Mouse (Mus musculus) granulocyte monocyte progenitor cell, adult 5-6 weeks (primary cell): Measurements from ENCODE around the gene Ikzf4. TPM values are rescaled to one million over a fixed set of nuclear protein-coding genes. Genes with fewer than 3 reads are reported as not detected.
A peak's percentile ranks its signal among the peaks of the same experiment; 100 is the strongest.

ENCODE experiments used
- ATAC-seq: replicated peaks from 2 replicates; pipeline ENCODE4 v1.8.0; 2016; ENCODE audit warnings: mild to moderate bottlenecking, moderate TSS enrichment, inconsistent platforms; ENCODE audit not compliant: poor library complexity, severe bottlenecking
- total RNA-seq, 2 experiments: library from RNA; stranded (forward) in 1 of 2; stranded (reverse) in 1 of 2; fragments of 200-712, 200-1000 nt in 1 of 2; fragments of >200 nt in 1 of 2; fragmentation: Nextera tagmentation in 1 of 2; gene quantifications; 2 replicates each; pipeline ENCODE4 v1.2.3; 2014 to 2017

Ikzf4 gene
- 0.62 TPM in 1 of 2 replicates, not detected in the other for total RNA-seq (2014; fragmentation: Nextera tagmentation)
- not detected in 2 replicates for total RNA-seq (2017)

DNA sequence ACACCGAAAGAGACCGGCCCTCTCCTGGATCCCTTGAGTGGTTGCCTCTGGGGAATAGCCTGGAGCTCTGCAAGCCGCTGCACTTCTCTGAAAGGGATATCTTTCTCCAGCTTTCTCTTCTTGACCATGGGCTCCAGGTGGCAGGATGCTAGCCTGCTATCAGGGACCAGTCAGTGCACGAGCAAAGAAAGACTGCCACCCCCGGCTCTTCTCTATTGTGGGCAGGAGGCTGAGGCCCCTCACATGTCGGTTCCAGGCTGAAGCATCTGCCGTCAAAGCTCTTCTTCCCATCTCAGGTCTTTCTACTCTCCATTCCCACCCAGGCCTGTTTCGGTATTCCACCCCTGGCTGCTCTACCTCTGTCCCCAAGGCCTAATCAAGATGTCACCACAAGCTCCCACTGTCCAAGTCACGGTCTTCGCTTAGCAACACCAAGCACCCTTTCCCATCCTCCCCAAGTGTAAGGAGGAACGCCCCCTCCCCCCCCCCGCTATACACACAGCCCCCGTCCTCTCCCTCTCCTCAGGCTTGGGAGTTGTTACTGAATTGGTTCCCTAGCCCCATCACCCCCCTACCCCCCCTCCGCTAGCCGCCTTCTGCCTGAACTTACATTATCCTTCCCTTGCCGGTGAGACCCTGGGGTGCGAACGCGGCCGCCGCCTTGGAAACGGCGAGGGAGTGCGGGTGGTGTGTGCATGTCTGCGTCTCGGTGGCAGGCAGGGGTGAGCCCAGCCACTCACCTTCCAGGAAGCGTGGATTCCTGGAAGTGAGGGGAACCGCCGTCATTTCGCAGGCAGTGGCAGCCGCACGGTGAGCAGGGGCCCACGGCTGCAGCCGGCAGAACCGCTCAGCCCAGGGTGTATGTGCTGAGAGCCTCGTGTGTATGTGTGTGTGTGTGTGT, at the start of gene Ikzf4:
Ikzf4 (minus strand) TSS at position 881 of the 901 bp plus-strand sequence.
- ATAC-seq: peak; percentile 84

DNA sequence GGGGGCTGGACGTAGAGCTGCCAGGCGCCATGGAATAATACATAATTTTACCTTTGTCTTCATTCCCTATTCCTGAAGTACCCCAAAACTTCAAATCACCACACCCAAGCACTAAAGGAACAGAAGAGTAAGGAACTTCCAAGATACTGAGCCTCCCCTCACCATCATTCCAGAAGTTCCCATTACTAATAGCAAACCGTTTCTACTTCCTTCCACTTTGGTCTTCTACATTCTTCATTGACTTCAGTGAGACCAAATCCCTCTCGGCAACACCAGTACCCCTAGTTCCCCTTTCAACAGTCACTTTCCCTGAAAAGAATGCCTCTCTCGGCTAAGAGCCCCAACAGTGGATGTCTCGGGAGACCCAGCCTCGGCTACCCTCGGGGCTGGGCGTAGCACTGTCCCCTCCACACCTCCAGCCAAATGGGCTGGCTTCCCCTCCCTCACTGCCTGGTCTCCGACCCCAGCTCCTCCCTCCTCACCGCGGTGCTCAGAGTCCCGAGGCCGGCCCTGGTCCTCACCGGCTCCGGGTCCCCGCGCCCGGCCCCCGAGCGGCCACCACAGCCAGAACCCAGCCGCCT, 49.7 kb upstream of the Ikzf4 start:
- ATAC-seq: no peak

DNA sequence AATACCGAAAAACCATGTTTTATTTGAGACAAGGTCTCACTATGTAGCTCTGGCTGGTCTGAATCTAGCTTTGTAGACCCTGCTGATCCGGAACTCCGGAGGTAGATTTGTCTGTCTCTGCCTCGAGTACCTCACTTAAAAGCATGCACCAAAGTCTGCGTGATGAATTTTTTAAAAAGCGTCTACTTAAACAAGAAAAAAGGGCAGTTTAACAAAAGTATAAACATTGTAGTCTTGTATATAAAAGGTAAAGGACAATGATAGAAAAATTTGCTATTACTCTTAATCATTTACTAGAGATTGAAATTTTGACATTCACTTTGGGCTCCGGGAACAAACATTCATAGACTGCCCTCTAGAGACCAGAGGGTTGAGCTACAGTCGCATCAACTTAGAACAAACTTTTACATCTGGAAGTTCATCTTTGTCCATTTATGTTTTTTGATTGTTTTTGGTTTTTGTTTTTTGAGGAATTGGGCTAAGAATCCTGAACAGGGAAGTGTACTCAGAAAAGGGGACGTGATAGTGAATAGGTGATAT, 28.7 kb upstream of the Ikzf4 start:
- peak; percentile 41 for ATAC-seq

DNA sequence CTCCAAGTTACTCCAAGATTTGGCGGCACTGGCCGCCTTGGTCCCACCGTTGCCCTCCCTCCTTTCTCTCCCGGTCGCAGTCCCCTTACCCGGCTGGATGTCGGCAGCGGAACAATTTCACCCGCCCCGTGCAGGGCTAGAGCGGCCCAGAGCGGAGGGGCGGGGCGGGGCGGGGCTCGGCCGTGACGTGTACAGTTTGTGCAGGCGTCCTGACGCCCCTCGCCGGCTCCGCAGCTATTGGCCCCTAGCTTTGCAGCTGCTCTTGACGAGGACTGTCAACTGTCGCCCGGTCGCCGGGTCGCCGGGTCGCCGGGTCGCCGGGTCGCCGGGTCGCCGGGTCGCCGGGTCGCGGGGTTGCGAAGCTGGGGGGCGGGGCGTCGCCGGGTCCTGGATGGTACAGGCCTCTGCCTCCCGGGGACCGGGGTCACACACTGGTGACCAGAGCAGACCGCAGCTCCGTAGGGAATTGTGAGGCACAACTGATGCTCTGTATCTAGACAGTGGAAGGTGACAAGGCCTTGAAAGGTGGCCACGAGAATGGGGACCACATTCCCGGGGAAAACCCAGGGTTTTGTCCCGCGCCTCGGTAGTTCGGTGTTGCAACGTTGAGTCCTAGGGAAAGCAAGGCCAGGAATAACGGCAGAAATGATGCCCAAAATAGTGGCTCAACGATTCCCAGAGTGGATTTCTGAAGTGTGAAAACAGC, 28.1 kb upstream of the Ikzf4 start, which contains the start of gene Suox:
Suox (minus strand) TSS at position 311 of the 706 bp plus-strand sequence.
- peak; percentile 84 for ATAC-seq

DNA sequence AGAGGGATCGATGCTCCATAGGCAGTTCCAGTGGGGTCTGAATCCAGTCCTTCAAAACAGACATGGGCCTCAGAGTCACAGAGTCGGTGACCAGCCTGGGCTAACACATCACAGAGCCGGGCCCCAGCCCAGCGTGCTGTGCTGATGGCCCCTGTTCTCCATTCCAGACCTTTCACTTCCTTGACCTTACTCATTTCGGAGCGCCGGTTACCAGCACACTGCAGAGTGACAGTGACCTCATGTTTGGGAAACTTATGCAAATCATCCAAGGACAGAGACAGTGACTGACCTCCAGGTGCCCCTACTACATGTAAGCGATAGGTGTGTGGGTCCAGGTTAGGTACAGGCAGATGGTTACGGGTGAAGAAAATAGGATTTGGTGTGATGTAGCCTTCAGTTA, 25.4 kb upstream of the Ikzf4 start:
- no peak for ATAC-seq

DNA sequence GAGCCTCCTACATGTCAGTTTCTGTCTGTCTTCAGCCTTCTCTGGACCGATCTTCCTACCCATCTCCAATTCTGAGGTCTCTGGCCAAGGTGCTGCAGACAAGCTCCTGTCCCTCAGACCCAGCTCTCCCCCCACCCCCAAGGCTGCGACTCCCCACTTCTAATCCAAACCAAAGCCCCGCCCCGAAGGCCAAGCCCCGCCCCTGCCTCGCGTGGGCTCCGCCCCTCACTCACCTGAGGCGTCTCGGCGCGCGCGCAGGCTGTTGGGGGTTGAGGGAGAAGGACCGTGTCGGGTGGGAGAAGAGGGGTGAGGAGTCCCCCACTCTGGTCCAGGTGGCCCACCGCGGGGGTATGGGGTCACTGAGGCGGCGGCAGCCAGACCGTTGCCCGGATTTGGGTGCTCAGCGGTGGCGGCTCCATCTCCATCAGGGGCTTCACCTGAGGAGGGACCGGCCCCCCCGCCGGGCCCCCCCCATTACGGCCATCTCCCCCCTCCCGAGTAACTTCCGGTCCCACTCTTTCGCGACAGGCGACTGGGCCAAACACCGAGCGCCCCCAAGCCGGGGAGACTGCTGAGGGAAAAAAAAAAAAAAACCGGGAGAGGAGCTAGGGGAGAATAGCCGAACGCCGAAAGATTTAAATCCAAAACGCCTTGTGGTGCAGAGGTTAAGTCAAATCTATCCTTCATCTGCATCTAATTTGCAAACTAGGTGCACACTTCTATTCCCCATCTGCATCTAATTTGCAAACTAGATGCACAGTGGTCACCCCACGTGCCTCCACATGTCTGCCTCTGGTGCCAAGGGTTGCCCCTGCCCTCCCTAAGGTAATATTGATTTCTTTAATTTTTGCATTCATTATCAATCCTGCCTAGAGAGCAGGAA, 23.2 kb upstream of the Ikzf4 start:
- ATAC-seq: 0 out of 2 replicates have a peak, but pooled peaks have one; percentile 26

DNA sequence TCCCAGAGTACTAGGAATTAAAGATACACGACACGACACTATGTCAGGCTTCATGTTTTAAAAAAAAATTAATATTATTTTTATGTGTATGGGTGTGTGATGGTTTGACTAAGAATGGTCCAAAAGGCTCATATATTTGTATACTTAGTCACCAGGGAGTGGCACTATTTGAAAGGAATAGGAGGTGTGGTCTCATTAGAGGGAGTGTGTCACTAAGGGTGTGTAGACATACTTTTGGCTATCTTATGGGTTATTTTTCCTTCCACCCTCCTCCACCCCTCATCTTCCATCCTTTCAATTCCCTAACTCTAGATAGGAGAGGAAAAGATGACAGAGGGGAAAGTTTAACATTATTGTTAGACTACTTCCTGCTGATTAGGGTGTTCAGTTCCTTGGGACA, 20.0 kb upstream of the Ikzf4 start:
- ATAC-seq: no peak

DNA sequence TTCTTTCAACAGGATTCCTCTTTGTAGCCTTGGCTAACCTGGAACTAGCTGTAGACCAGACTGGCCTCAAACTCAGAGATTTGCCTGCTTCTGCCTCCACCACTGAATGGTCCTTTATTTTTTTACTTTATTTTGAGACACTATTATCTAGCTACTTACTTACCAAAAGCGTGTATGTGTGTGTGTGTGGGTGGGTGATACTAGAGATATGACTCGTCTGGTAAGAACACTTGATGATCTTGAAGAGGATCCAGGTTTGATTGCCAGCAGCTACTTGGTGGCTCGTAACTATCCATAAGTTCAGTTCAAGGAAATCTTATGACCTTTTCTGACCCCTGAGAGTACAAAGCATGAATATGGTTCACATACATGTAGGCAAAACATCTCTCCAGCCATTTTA, 19.5 kb upstream of the Ikzf4 start:
- no peak for ATAC-seq

DNA sequence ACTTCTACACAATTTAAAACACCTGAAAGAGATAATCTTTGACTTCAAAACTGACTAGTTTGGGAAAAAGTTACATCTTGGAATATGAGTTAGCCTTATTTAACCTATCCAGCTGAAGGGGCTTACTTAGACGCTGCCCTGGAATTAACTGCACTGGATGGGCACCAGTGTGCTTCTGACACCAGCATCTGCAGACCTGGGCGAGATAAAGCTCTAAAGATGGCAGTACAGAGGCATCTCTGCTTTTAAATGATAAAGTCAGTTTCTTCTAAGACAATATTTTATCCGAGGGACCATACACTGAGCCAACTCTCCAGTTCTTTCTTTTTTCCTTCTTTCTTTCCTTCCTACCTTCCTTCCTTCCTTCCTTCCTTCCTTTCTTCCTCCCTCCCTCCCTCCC, 19.0 kb upstream of the Ikzf4 start:
- ATAC-seq: no peak

DNA sequence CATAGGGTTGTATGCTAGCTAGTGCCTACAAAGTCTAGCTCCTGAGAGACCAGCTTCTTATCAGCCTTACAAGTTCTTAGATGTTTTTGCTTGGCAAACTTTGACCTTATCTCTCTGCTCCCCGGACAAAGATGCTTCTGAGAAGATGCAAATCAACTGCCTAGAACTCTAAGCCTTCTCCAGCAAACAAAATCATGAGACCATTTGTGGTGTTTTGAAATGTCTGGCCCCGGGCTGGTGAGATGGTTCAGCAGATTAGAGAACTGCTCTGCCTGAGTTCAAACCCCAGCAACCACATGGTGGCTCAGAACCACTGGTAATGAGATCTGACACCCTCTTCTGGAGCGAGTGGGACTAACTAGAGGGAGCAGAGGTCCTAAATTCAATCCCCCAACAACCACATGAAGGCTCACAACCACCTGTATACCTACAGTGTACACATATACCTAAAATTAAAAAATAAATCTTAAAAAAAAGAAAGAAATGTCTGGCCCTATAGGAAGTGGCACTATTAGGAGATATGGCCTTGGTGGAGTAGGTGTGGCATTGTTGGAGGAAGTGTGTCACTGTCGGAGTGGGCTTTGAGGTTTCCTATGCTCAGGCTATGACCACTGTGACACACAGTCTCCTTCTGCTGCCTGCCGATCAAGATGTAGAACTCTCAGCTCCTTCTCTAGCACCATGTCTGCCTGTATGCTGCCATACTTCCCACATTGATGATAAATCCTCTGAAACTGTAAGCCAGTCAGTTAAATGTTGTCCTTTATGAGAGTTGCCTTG, 17.8 kb upstream of the Ikzf4 start:
- ATAC-seq: peak; percentile 54

DNA sequence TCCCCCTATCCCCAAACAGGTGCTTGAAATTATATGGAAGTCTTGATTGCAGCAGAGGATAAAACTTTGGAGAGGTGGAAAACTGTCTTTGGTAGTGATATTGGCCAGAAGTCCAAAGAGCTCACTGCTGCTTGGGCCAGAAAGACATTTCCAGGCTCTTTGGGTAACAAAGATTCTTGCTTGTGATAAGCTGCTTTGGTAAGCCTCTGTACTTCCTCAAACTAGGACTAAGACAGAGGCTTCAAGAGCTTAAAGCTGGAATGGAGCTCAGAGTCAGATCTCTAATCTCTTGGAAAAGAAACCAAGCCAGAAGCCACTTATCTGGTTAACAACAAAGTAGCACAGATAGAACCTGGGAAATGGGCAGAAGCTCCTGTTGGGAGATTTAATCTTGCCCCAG, 16.7 kb upstream of the Ikzf4 start:
- ATAC-seq: peak; percentile 59; the same call in 1 of the 2 replicates

DNA sequence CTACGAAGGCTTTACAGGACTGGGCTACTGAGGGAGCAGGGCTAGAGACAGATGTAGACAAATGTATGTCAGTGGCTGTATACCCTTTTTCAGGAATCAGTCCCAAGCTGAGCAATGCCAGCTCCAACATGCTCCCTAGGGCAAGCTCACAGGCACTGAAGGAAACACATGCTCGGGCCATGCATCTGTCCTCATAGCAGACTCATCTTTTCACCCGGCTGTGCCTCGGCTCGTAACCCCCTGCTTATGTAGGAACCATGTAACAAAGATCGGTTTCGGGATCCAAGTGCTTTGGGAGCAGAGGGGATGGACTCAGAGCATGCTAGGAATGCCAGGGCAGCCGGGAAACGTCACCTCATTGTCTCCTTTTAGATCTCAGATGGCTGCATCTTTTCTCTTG, 13.7 kb upstream of the Ikzf4 start:
- ATAC-seq: no peak

DNA sequence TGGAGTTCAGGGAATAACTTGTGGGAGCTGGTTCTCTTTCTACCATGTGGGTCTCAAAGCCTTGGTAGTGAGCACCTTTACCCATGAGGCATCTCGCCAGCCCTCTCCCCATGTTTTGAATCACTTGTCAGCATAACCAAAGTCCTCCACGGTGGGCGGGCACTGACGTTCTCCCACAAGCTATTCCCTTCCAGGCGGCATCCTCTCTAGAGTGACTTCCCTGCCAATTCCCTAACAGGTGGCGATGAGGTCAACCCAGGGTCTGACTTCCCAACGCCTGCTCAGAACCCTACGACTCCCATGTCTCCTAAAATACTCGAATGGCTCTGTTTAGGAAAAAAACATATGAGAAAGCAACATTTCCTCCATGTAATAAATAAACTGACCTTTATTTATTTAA, 12.1 kb upstream of the Ikzf4 start:
- no peak for ATAC-seq

DNA sequence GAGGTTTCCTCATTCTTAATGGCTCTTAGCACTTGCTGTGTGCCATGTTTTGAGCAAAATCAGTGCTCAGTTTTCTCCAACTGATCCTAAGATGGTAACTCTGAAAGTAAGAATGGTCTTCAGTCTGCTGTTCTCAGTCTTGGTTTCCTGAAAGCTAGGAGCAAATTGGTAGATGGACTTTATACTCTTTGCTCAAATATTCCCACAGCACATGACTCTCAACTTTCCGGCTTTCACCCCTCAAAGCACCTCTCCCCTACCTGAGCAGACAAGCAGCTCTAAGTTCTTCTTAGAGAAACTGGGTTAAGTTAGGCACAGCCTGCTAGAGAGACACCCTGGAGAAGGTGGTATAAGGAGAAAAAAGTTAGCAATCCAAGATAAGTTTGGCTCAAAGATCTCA, 10.9 kb upstream of the Ikzf4 start:
- no peak for ATAC-seq

DNA sequence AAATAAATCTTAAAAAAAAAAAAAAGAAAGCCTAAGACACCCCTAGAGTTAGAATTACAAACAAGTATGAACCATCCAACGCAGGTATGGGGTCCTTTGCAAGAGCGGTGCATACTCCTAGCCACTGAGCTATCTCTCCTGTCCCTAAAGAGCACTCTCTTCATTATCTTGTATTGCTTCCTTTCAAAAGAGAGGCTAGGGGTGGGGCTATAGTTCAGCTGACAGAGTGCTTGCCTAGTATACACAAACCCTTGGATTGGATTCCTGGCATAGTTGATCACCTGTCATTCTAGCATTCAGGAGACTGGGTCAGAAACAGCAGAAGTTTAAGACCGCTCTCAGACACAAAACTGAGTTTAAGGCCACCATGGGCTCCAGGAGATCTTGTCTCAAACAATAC, 9.5 kb upstream of the Ikzf4 start:
- no peak for ATAC-seq

DNA sequence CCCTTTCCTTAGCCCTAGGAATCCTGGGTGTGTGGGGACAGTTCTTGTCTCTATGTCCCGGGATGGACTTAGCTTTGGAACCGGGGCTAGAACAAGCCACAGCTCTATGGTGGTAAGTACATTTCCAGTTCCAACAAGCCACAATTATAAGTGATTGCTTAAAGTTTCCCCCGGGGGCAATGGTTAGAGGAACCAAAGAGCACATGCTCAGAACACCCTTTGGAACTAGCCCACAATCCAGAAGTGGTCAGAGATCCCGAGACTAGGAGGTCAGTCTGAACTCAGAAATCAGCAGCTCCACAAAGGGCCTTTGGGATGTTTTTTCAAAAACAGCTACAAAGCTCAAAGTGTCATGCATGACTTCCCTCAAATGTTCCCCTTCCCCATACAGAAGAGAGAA, 8.1 kb upstream of the Ikzf4 start:
- no peak for ATAC-seq

DNA sequence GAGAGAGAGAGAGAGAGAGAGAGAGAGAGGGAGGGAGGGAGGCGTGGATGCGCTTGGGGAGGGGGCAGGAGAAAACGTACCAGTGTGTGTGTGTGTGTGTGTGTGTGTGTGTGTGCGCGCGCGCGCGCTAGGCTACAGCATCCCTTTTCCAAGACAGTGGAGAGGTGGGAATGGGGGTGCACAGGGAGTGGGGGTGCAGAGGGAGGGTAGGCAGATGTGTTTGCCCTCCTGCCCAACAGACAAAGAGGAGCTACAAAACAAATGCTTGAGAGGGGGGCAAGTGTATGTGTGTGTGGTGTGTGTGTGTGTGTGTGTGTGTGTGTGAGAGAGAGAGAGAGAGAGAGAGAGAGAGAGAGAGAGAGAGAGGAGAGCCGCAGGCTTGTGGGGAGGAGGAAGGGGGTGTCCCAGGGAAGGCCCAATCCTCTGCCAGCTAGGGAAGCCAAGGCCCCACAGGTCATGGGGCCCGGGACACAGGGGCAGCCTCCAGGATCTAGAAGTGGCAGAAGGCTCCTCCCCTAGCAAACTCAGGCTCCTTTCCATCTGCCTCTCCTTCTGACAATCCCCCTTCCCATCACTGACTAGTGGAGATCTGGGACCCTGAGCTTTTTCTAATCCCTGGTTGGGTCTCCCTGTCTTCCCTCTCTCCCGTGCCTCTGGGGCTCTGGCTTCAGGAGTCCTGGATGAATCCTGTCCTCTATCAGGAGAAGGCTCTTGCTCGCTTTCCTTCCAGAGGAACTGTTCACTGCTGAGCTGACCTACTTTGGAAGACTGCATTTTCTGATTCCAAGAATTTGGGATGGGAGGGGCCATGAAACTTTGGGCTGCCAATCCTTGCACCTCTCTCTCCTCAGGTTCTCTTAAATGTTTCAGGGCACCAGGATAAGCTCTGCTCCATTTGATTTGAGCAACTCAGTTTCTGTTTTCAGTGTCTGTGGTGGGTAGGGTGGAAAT, 623 bp upstream of the Ikzf4 start:
- peak; percentile 44; the same call in 1 of the 2 replicates for ATAC-seq

DNA sequence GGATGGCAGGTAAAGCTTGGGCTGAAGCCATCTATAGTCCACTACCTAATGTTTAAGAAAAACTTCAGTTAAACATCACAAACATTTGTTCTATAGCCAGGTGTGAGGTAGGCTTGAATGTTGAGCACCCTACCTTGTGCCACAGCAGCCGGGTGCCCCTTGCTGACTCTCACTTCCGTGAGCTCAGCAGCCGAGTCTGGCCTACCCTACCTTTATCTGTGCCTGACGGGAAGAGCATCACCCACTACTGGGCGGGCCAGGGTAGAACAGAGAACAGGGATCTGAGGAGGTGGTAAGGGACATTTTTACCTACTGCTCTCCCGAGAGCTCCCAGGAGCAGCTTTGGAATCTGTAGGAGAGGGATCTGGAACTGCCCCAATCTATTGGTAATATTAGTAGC, 3.0 kb downstream of the Ikzf4 start:
- ATAC-seq: no peak
